Mouse (Mus musculus) heart, adult 2 months (tissue): ENCODE measurements at regions not wholly inside any gene's neighbourhood (a gene's known extent, or its start where the extent isn't known, plus 50 kb on each side); places are given as distances from the start of the nearest gene placed in this dataset.

Experiments used
- DNase-seq, 2 experiments: peaks; one replicate each; pipeline ENCODE4 v3.0.0; 2021
- H3K27ac ChIP-seq: fragments of 200-600 bp; 2 replicates; pipeline ENCODE4 v1.8.1; 2022
- H3K27me3 ChIP-seq: fragments of 200-500 bp; 2 replicates; pipeline ENCODE4 v1.6.1; 2012; ENCODE audit warnings: mild to moderate bottlenecking, low read length, inconsistent platforms, mixed read lengths; ENCODE audit not compliant: control insufficient read depth, insufficient read depth
- H3K36me3 ChIP-seq: fragments of 200-500 bp; 2 replicates; pipeline ENCODE4 v1.6.1; 2012; ENCODE audit warnings: low read length, inconsistent platforms; ENCODE audit not compliant: control insufficient read depth, insufficient read depth
- H3K4me1 ChIP-seq: fragments of 200-500 bp; 2 replicates; pipeline ENCODE4 v1.6.1; 2011; ENCODE audit warnings: low read length; ENCODE audit not compliant: control insufficient read depth, insufficient read depth
- H3K4me3 ChIP-seq: fragments of 200-600 bp; 2 replicates; pipeline ENCODE4 v1.8.1; 2022
- H3K79me2 ChIP-seq: fragments of 200-500 bp; replicated peaks from 2 replicates; pipeline ENCODE4 v1.6.1; 2012; ENCODE audit warnings: mild to moderate bottlenecking, inconsistent platforms, low read length, moderate library complexity, mixed read lengths; ENCODE audit not compliant: control insufficient read depth, insufficient read depth
- H3K9ac ChIP-seq: fragments of 200-500 bp; 2 replicates; pipeline ENCODE4 v1.6.1; 2012; ENCODE audit warnings: low read depth, mild to moderate bottlenecking, control low read depth, inconsistent platforms, low read length, mixed read lengths
- CTCF ChIP-seq: fragments of 200-600 bp; IDR thresholded peaks from 2 replicates; pipeline ENCODE4 v1.8.1; 2022; ENCODE audit warnings: antibody characterized with exemption, mild to moderate bottlenecking, moderate library complexity
- EP300 ChIP-seq: fragments of 200-500 bp; IDR thresholded peaks from 2 replicates; pipeline ENCODE4 v1.6.1; 2011; ENCODE audit warnings: low read depth, low read length, control low read depth; ENCODE audit not compliant: insufficient read depth
- POLR2A ChIP-seq: fragments of 200-500 bp; IDR thresholded peaks from 2 replicates; pipeline ENCODE4 v1.6.1; 2011; ENCODE audit warnings: mild to moderate bottlenecking, low read depth, low read length, control low read depth; ENCODE audit not compliant: insufficient read depth
- WGBS: fragments of 180-500 bp; shearing (Covaris S2); methylation state at CpG from one replicate; pipeline ENCODE4 v1.1.7; 2018; 5-methylcytosine and 5-hydroxymethylcytosine counted together
- intact Hi-C: fragments of 180-260 bp; cut with DNase I; formaldehyde crosslinking; loops from one replicate; pipeline ENCODE4 v1.15.1; 2025

DNA sequence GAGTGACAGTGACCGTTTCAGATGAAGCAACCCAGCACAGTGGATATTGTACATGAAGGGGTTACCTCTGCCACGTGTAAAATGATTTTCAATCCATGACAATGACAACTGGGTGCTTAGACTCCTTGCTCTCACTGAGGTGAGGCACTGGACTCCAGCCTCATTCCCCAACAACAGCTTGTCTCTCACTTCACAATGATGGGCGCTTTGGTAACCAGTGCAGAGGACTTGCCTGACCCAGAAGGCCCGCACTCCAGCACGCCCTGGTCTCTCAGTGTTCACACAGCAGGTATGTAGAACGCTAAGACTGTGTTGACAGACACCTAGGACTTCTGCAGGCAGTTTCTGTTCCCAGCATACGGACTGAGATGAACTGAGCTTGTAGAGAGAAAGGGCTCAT is 62.6 kb upstream of the Neurl1b start:
- intact Hi-C loops: loop anchor here (5.0 kb wide), 1 partner anchor 35 kb away; no protein-coding TSS in a partner anchor
- Histone ChIP-seq H3K36me3 (no peaks in the 10 kb centered on the region), H3K4me1 (no peaks in the 10 kb centered on the region), H3K79me2 (no peaks in the 10 kb centered on the region), H3K4me3 (no peak overlapping the region), H3K27me3 (no peaks in the 10 kb centered on the region), H3K9ac (no peak overlapping the region), H3K27ac (no peak overlapping the region)
- 79% methylated on average over 7 of the region's 7 CpGs for WGBS
- no peak for DNase-seq
- TF ChIP-seq POLR2A (no peak), CTCF (no peak), EP300 (no peak)

DNA sequence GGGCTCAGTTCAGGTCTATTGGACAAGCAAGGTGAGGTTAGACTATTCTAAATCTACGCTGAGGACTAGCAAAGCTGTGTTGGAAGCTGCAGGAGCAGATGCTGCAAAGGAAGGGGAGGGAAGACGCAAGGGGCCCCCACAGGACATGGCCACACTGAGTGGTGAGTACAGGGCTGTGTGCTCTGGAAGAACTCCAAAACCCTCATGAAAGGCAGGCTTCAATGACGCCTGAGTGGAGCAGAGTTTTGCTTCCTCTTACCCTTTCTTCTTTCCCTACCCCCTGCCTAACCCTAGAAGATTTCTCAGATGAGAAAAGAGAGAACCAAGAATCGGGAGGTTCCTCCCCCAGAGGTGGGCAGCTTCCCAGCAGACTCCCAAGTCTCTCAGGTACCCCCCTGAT is 61.9 kb upstream of the Neurl1b start:
- 48% methylated on average over 4 of the region's 4 CpGs for WGBS

DNA sequence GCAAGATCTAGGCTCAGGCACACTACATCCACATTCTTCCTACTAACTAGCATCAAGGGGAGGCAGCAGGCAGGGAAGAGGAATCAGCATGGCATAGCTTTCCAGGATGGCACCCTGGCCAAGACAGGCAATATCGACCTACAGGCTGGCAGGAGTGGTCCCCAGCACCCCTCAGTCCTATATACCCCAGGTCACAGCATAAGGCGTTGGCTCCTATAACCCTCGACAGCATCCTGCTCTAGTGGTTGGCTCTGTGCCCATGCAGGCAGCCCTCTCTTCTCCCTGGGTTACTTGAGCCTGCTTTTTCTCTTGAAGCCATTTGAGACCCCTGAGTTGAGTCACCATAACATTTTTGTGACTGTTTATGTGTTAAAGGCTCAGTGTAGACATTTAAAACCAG is 60.2 kb upstream of the Neurl1b start:
- H3K79me2 ChIP-seq: no peaks in the 10 kb centered on the region
- TF ChIP-seq POLR2A (no peak), EP300 (no peak), CTCF (no peak)
- H3K27ac ChIP-seq: no peak overlapping the region
- no peaks in the 10 kb centered on the region for H3K27me3 ChIP-seq
- no peaks in the 10 kb centered on the region for H3K36me3 ChIP-seq
- no peak for DNase-seq
- H3K4me3 ChIP-seq: no peak overlapping the region
- no peak overlapping the region for H3K9ac ChIP-seq
- WGBS: 43% methylated on average over 3 of the region's 3 CpGs
- intact Hi-C loops: loop anchor here (5.0 kb wide), 1 partner anchor 37 kb away; no protein-coding TSS in a partner anchor
- peaks cover 1% of the 10 kb centered on the region; the same call in 1 of the 2 replicates for H3K4me1 ChIP-seq

More for the DNA sequence above, 61.9 kb upstream of the Neurl1b start:
- Histone ChIP-seq H3K4me1 (no peaks in the 10 kb centered on the region), H3K79me2 (no peaks in the 10 kb centered on the region), H3K36me3 (no peaks in the 10 kb centered on the region), H3K4me3 (no peak overlapping the region), H3K27me3 (no peaks in the 10 kb centered on the region), H3K9ac (no peak overlapping the region), H3K27ac (no peak overlapping the region)
- DNase-seq: no peak
- TF ChIP-seq EP300 (no peak), POLR2A (no peak), CTCF (no peak)
- intact Hi-C loops: loop anchor here (5.0 kb wide), 1 partner anchor 35 kb away; no protein-coding TSS in a partner anchor

DNA sequence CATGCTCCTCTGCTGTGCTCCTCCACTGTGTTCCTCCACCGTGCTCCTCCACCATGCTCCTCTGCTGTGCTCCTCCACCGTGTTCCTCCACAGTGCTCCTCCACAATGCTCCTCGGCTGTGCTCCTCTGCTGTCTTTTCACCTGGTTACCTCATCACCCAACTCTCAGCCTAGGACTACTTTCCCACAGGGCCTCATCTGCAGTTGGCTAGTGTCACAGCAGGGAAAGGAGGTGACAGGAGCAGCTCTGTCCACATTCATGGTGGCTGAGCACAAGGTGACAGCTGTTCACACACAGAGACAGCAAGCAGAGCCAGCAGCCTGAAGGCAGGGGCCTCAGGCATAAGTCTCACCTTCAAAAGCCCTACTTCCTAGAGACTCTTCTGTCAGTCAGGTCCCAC is 59.3 kb upstream of the Neurl1b start:
- no peaks in the 10 kb centered on the region for H3K79me2 ChIP-seq
- peaks cover 1% of the 10 kb centered on the region; the same call in 1 of the 2 replicates for H3K4me1 ChIP-seq
- no peak overlapping the region for H3K4me3 ChIP-seq
- WGBS: 89% methylated on average over 3 of the region's 3 CpGs
- H3K36me3 ChIP-seq: no peaks in the 10 kb centered on the region
- H3K9ac ChIP-seq: no peak overlapping the region
- TF ChIP-seq CTCF (no peak), POLR2A (no peak), EP300 (no peak)
- no peak overlapping the region for H3K27ac ChIP-seq
- intact Hi-C loops: no loop called here
- no peak for DNase-seq
- no peaks in the 10 kb centered on the region for H3K27me3 ChIP-seq

DNA sequence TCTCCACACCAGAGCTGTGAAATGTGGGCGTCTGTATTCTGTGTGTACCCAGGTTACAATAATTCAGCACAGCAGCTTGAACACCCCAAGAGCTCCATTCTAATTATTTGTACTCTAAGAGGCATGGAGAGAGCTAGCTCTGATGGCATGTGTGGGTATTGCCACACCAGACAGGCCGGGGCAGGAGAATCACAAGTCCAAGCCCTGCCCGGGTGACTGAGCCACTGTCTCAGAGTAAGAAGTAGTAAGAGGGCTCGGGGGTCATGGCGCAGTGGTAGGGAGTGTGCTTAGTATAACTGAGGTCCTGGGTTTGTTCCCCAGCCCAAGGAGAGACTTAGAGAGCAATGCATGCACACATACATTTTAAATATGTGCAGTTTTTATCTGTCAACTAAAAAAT is 57.7 kb upstream of the Neurl1b start:
- Histone ChIP-seq H3K27ac (no peak overlapping the region), H3K36me3 (no peaks in the 10 kb centered on the region), H3K4me1 (peaks cover 3% of the 10 kb centered on the region; the same call in 1 of the 2 replicates), H3K4me3 (no peak overlapping the region), H3K79me2 (no peaks in the 10 kb centered on the region), H3K27me3 (no peaks in the 10 kb centered on the region), H3K9ac (no peak overlapping the region)
- intact Hi-C loops: no loop called here
- 67% methylated on average over 5 of the region's 5 CpGs for WGBS
- no peak for DNase-seq
- TF ChIP-seq EP300 (no peak), POLR2A (no peak), CTCF (no peak)

DNA sequence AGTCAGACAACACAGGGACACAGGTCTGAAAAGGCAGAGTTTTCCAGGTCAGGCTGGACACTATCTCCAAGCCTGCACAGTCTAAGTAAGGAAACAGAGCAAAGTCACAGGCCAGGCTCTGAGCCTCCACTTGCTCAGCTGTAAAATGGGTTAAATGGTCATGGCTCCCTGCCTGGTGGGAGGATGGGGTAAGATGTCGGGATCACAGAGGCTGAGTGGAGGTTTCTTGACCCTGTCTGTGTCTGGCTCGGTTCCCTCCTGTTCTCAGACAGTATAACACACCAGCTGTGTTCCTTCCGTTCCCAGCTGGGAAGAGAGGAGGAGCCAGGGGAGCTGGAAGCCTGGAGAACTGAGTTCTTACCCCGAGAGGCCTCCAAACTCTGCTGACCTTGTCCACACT is 56.8 kb upstream of the Neurl1b start:
- TF ChIP-seq EP300: 0 out of 2 replicates have a peak, but pooled peaks have one; percentile 36
- TF ChIP-seq POLR2A: no peak
- intact Hi-C loops: no loop called here
- H3K9ac ChIP-seq: no peak overlapping the region
- H3K79me2 ChIP-seq: no peaks in the 10 kb centered on the region
- H3K4me1 ChIP-seq: peaks cover 4% of the 10 kb centered on the region; the same call in 1 of the 2 replicates
- no peaks in the 10 kb centered on the region for H3K27me3 ChIP-seq
- DNase-seq: peak; percentile 56 to 68
- no peak overlapping the region for H3K27ac ChIP-seq
- no peak overlapping the region for H3K4me3 ChIP-seq
- WGBS: 41% methylated on average over 4 of the region's 4 CpGs
- no peaks in the 10 kb centered on the region for H3K36me3 ChIP-seq
